Comparison of ENCODE assay signal across 11 mouse cellular contexts in genomic region chr11:94500362-94500761, GRCm38 (mm10). TPM values are rescaled to one million over a fixed set of nuclear protein-coding genes. Genes with fewer than 3 reads are reported as not detected.
DNase-seq lines count a peak whose midpoint lies in the region; ATAC-seq lines count a peak whose summit lies in the region.
"Had no signal": no experiment of that assay in that cellular context is flagged by ENCODE, and none has a peak within 500 bp of the region (broad histone marks: within the 10 kb centered on the region; RNA-seq: fewer than 3 reads in every experiment).

No protein-coding gene starts in this region.

- 0 out of 2 replicates have a peak, but pooled peaks cover 14% of the 10 kb centered on the region for H3K27me3 ChIP-seq in heart, embryonic 12.5 days (replicated peaks)
- H3K27me3 ChIP-seq in lung, embryonic 15.5 days, result no peaks in the 10 kb centered on the region; the same call in 1 of the 2 replicates
- peaks cover 2% of the 10 kb centered on the region; the same call in 1 of the 2 replicates for H3K27me3 ChIP-seq in hindbrain, embryonic 16.5 days (replicated peaks; ENCODE audit: control insufficient read depth, insufficient read depth, low read length)
- H3K27me3 ChIP-seq in neural tube, embryonic 15.5 days (replicated peaks), result peaks cover 16% of the 10 kb centered on the region; the same call in 1 of the 2 replicates

- DNase-seq in heart, postnatal 14 days, result no peak
- DNase-seq in lung, postnatal 10 days, result no peak
- no peak for DNase-seq in urinary bladder, postnatal 25 days (ENCODE audit: low spot score)
- DNase-seq in cerebellum, adult 9-11 months, result no peak

- H3K36me3 ChIP-seq in heart, embryonic 12.5 days, result peaks cover 8% of the 10 kb centered on the region
- no peaks in the 10 kb centered on the region for H3K36me3 ChIP-seq in lung, embryonic 15.5 days
- no peaks in the 10 kb centered on the region for H3K36me3 ChIP-seq in hindbrain, embryonic 16.5 days (ENCODE audit: control insufficient read depth, insufficient read depth, low read length)
- no peaks in the 10 kb centered on the region for H3K36me3 ChIP-seq in neural tube, embryonic 15.5 days

- ATAC-seq in heart, embryonic 12.5 days (ENCODE audit: insufficient number of reproducible peaks, low FRiP score), result no peak
- ATAC-seq in lung, embryonic 15.5 days (ENCODE audit: borderline replicate concordance, extremely low read depth, low FRiP score, low TSS enrichment), result no peak
- ATAC-seq in hindbrain, embryonic 16.5 days, result no peak
- no peak for ATAC-seq in neural tube, embryonic 15.5 days (ENCODE audit: low FRiP score)

- WGBS in heart, embryonic 12.5 days, result 26% methylated on average over 8 of the region's 8 CpGs
- 17% methylated on average over 8 of the region's 8 CpGs for WGBS in lung, embryonic 15.5 days
- 29% methylated on average over 8 of the region's 8 CpGs for WGBS in hindbrain, embryonic 16.5 days
- WGBS in neural tube, embryonic 15.5 days, result 28% methylated on average over 8 of the region's 8 CpGs

- peak overlapping the region; percentile 54 for H3K4me3 ChIP-seq in heart, embryonic 12.5 days
- H3K4me3 ChIP-seq in lung, embryonic 15.5 days, result peak overlapping the region; percentile 42
- H3K4me3 ChIP-seq in hindbrain, embryonic 16.5 days (ENCODE audit: low read length), result no peak overlapping the region; the same call in 1 of the 2 replicates
- no peak overlapping the region for H3K4me3 ChIP-seq in neural tube, embryonic 15.5 days (replicated peaks)
- H3K4me3 ChIP-seq: myocyte had no signal

- peak overlapping the region; percentile 73 for H3K9ac ChIP-seq in heart, embryonic 12.5 days
- H3K9ac ChIP-seq in lung, embryonic 15.5 days, result no peak overlapping the region
- H3K9ac ChIP-seq in hindbrain, embryonic 16.5 days (ENCODE audit: low read depth, low read length), result no peak overlapping the region
- H3K9ac ChIP-seq in neural tube, embryonic 15.5 days (replicated peaks), result no peak overlapping the region
- H3K9ac ChIP-seq: liver, embryonic 14.5 days had no signal

- no peaks in the 10 kb centered on the region for H3K9me3 ChIP-seq in heart, embryonic 12.5 days (replicated peaks)
- H3K9me3 ChIP-seq in lung, embryonic 15.5 days, result no peaks in the 10 kb centered on the region
- H3K9me3 ChIP-seq in hindbrain, embryonic 16.5 days (ENCODE audit: control insufficient read depth, low read length), result no peaks in the 10 kb centered on the region
- H3K9me3 ChIP-seq in neural tube, embryonic 15.5 days (replicated peaks), result no peaks in the 10 kb centered on the region

- intact Hi-C loops in heart, postnatal 14 days (cut with DNase I), result loop anchor here (5.0 kb wide), 1 partner anchor 42 kb away; no protein-coding TSS in a partner anchor

- H3K27ac ChIP-seq in heart, embryonic 12.5 days (ENCODE audit: poor library complexity, severe bottlenecking), result peak overlapping the region; percentile 90
- peak overlapping the region; percentile 96 for H3K27ac ChIP-seq in lung, embryonic 15.5 days
- no peak overlapping the region for H3K27ac ChIP-seq in hindbrain, embryonic 16.5 days (ENCODE audit: low read depth, low read length)
- no peak overlapping the region for H3K27ac ChIP-seq in neural tube, embryonic 15.5 days (replicated peaks)
- H3K27ac ChIP-seq: liver, embryonic 14.5 days had no signal

- peaks cover 42% of the 10 kb centered on the region for H3K4me1 ChIP-seq in heart, embryonic 12.5 days (replicated peaks)
- H3K4me1 ChIP-seq in lung, embryonic 15.5 days, result peaks cover 31% of the 10 kb centered on the region
- peaks cover 18% of the 10 kb centered on the region for H3K4me1 ChIP-seq in hindbrain, embryonic 16.5 days (ENCODE audit: control insufficient read depth, insufficient read depth, low read depth, low read length)
- peaks cover 27% of the 10 kb centered on the region for H3K4me1 ChIP-seq in neural tube, embryonic 15.5 days

- peak overlapping the region; percentile 78 for H3K4me2 ChIP-seq in heart, embryonic 12.5 days
- peak overlapping the region; percentile 58 for H3K4me2 ChIP-seq in lung, embryonic 15.5 days
- H3K4me2 ChIP-seq in hindbrain, embryonic 16.5 days (ENCODE audit: low read length), result peak overlapping the region; percentile 60
- H3K4me2 ChIP-seq in neural tube, embryonic 15.5 days, result peak overlapping the region; percentile 63; the same call in 1 of the 2 replicates

RNA-seq across cellular contexts. Expression of gene Epn3, which starts 0.6 kb away (rescaled TPM):
- 14.4 and 14.5 TPM in 2 replicates for polyA plus RNA-seq in heart, embryonic 12.5 days (2016; fragmentation: Nextera tagmentation; extraction: Ambion mirVana)
- total RNA-seq in heart, postnatal 14 days (2021), result 10 to 100 TPM; 19.9 to 24.0 TPM
- polyA plus RNA-seq in lung, embryonic 15.5 days (2015; fragmentation: Nextera tagmentation; extraction: Ambion mirVana), result 16.8 and 17.3 TPM in 2 replicates
- 2.8 and 3.0 TPM in 2 replicates for polyA plus RNA-seq in hindbrain, embryonic 16.5 days (2015; fragmentation: Nextera tagmentation; extraction: Ambion mirVana)
- polyA plus RNA-seq in neural tube, embryonic 15.5 days (2015; fragmentation: Nextera tagmentation; extraction: Ambion mirVana), result 1.1 and 1.5 TPM in 2 replicates

RNA-seq across cellular contexts. Expression of gene Spata20, which starts 14.4 kb away (rescaled TPM):
- not detected in 2 replicates for polyA plus RNA-seq in heart, embryonic 12.5 days (2016; fragmentation: Nextera tagmentation; extraction: Ambion mirVana)
- 1 to 10 TPM in 1 of 2 experiments, under 1 TPM in 1; 0.54 to 1.1 TPM for total RNA-seq in heart, postnatal 14 days (2021)
- 0.06 and 0.31 TPM in 2 replicates for polyA plus RNA-seq in lung, embryonic 15.5 days (2015; fragmentation: Nextera tagmentation; extraction: Ambion mirVana)
- polyA plus RNA-seq in hindbrain, embryonic 16.5 days (2015; fragmentation: Nextera tagmentation; extraction: Ambion mirVana), result 0.64 and 0.81 TPM in 2 replicates
- polyA plus RNA-seq in neural tube, embryonic 15.5 days (2015; fragmentation: Nextera tagmentation; extraction: Ambion mirVana), result 0.28 and 0.42 TPM in 2 replicates
- total RNA-seq: adrenal gland, postnatal 10 days had no signal
- polyA plus RNA-seq: liver, embryonic 14.5 days; myocyte had no signal

RNA-seq across cellular contexts. Expression of gene Mycbpap, which starts 21.2 kb away (rescaled TPM):
- 9.1 and 11.5 TPM in 2 replicates for polyA plus RNA-seq in heart, embryonic 12.5 days (2016; fragmentation: Nextera tagmentation; extraction: Ambion mirVana)
- total RNA-seq in heart, postnatal 14 days (2021), result 1 to 10 TPM; 1.4 to 2.1 TPM
- polyA plus RNA-seq in lung, embryonic 15.5 days (2015; fragmentation: Nextera tagmentation; extraction: Ambion mirVana), result 4.6 and 5.4 TPM in 2 replicates
- 3.7 and 5.5 TPM in 2 replicates for polyA plus RNA-seq in hindbrain, embryonic 16.5 days (2015; fragmentation: Nextera tagmentation; extraction: Ambion mirVana)
- polyA plus RNA-seq in neural tube, embryonic 15.5 days (2015; fragmentation: Nextera tagmentation; extraction: Ambion mirVana), result 2.0 and 2.8 TPM in 2 replicates

RNA-seq across cellular contexts. Expression of gene Cacna1g, which starts 26.4 kb away (rescaled TPM):
- 1.9 and 2.7 TPM in 2 replicates for polyA plus RNA-seq in heart, embryonic 12.5 days (2016; fragmentation: Nextera tagmentation; extraction: Ambion mirVana)
- total RNA-seq in heart, postnatal 14 days (2021), result 10 to 100 TPM; 27.6 to 28.8 TPM
- 7.3 and 7.7 TPM in 2 replicates for polyA plus RNA-seq in lung, embryonic 15.5 days (2015; fragmentation: Nextera tagmentation; extraction: Ambion mirVana)
- polyA plus RNA-seq in hindbrain, embryonic 16.5 days (2015; fragmentation: Nextera tagmentation; extraction: Ambion mirVana), result 15.1 and 20.5 TPM in 2 replicates
- polyA plus RNA-seq in neural tube, embryonic 15.5 days (2015; fragmentation: Nextera tagmentation; extraction: Ambion mirVana), result 12.8 and 14.7 TPM in 2 replicates

RNA-seq across cellular contexts. Expression of gene Rsad1, which starts 48.7 kb away (rescaled TPM):
- polyA plus RNA-seq in heart, embryonic 12.5 days (2016; fragmentation: Nextera tagmentation; extraction: Ambion mirVana), result 5.1 and 5.5 TPM in 2 replicates
- 1 to 10 TPM; 9.4 to 9.6 TPM for total RNA-seq in heart, postnatal 14 days (2021)
- polyA plus RNA-seq in lung, embryonic 15.5 days (2015; fragmentation: Nextera tagmentation; extraction: Ambion mirVana), result 3.2 and 3.7 TPM in 2 replicates
- polyA plus RNA-seq in hindbrain, embryonic 16.5 days (2015; fragmentation: Nextera tagmentation; extraction: Ambion mirVana), result 10.0 and 11.7 TPM in 2 replicates
- polyA plus RNA-seq in neural tube, embryonic 15.5 days (2015; fragmentation: Nextera tagmentation; extraction: Ambion mirVana), result 9.4 and 10.4 TPM in 2 replicates

Comparison
In these comparisons a context has a peak if more than half of its experiments do, and no peak if none do; other contexts are left out.
1. H3K27ac ChIP-seq: peak in heart, embryonic 12.5 days (single experiment) and lung, embryonic 15.5 days (single experiment); none in hindbrain, embryonic 16.5 days (single experiment) and neural tube, embryonic 15.5 days (single experiment).
2. H3K4me3 ChIP-seq: peak in heart, embryonic 12.5 days (single experiment) and lung, embryonic 15.5 days (single experiment); none in hindbrain, embryonic 16.5 days (single experiment) and neural tube, embryonic 15.5 days (single experiment).
3. Peak in every context shown above with its lines, with median percentiles within 50 percentile points of each other: H3K4me2 ChIP-seq.